Mouse (Mus musculus) stomach, postnatal 0 days (tissue): Measurements from ENCODE around the gene Gdf2.

ENCODE experiments used
- CTCF ChIP-seq: IDR thresholded peaks from 2 replicates; pipeline ENCODE4 v1.5.1; 2016; ENCODE audit warnings: antibody characterized with exemption, low read depth, mild to moderate bottlenecking, moderate library complexity
- EP300 ChIP-seq: optimal IDR thresholded peaks from 2 replicates; pipeline ENCODE3; 2016; ENCODE audit warnings: antibody characterized with exemption

DNA sequence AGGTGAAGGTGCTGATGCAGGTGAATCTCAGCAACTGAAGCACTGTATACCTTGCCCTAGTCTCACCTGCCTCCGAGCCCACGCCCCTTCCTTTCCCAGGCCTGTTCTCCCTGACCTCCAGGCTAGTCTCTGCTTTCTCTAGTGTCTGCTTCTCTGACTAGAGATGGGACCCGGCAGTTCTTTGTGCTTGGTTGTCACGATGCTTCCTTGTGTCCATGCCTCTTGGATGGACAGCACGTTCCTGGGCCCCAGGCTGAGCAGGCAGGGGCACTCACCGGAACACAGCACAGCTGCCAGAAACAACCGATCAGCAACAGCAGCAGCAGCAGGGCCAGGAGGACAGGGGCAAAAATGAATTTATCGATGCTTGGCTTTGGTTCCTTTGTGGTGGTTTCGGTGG, 52.2 kb downstream of the Gdf2 start:
- TF ChIP-seq CTCF, result no peak
- TF ChIP-seq EP300, result no peak
